Comparison of ENCODE assay signal across 8 mouse cellular contexts in genomic region chr7:47007109-47007780, GRCm38 (mm10). TPM values are rescaled to one million over a fixed set of nuclear protein-coding genes. Genes with fewer than 3 reads are reported as not detected.
DNase-seq lines count a peak whose midpoint lies in the region; ATAC-seq and TF ChIP-seq lines count a peak whose summit lies in the region.

No protein-coding gene starts in this region.

- DNase-seq in heart, adult 8-10 months (ENCODE audit: low spot score), result no peak
- no peak for DNase-seq in forebrain, embryonic 10.5 days (ENCODE audit: extremely low spot score, low spot score)
- DNase-seq in right cerebral cortex, adult 18-20 months, result no peak

- TF ChIP-seq EP300 in ES-Bruce4 (IDR thresholded peaks at IDR 0.05; ENCODE audit: insufficient read depth, low read depth, low read length), result no peak

- peaks cover 41% of the 10 kb centered on the region for H3K4me1 ChIP-seq in heart, embryonic 12.5 days (replicated peaks)
- H3K4me1 ChIP-seq in ES-Bruce4 (ENCODE audit: control insufficient read depth, insufficient read depth, low read length), result peaks cover 4% of the 10 kb centered on the region
- peaks cover 49% of the 10 kb centered on the region for H3K4me1 ChIP-seq in forebrain, embryonic 10.5 days
- peaks cover 54% of the 10 kb centered on the region for H3K4me1 ChIP-seq in limb, embryonic 13.5 days
- peaks cover 59% of the 10 kb centered on the region for H3K4me1 ChIP-seq in neural tube, embryonic 15.5 days

- TF ChIP-seq CTCF in ES-Bruce4 (IDR thresholded peaks at IDR 0.05; ENCODE audit: low read depth, low read length), result no peak

- 20% methylated on average over 21 of the region's 21 CpGs for WGBS in heart, embryonic 12.5 days
- 25% methylated on average over 21 of the region's 21 CpGs for WGBS in forebrain, embryonic 10.5 days
- 16% methylated on average over 21 of the region's 21 CpGs for WGBS in limb, embryonic 13.5 days
- WGBS in neural tube, embryonic 15.5 days, result 25% methylated on average over 21 of the region's 21 CpGs

- no peaks in the 10 kb centered on the region for H3K27me3 ChIP-seq in heart, embryonic 12.5 days (replicated peaks)
- H3K27me3 ChIP-seq in ES-Bruce4 (ENCODE audit: control insufficient read depth, insufficient read depth, low read length, poor library complexity, severe bottlenecking), result no peaks in the 10 kb centered on the region
- no peaks in the 10 kb centered on the region for H3K27me3 ChIP-seq in forebrain, embryonic 10.5 days (ENCODE audit: poor library complexity, severe bottlenecking)
- H3K27me3 ChIP-seq in limb, embryonic 13.5 days, result no peaks in the 10 kb centered on the region
- H3K27me3 ChIP-seq in neural tube, embryonic 15.5 days (replicated peaks), result no peaks in the 10 kb centered on the region

- no peaks in the 10 kb centered on the region for H3K36me3 ChIP-seq in heart, embryonic 12.5 days
- H3K36me3 ChIP-seq in ES-Bruce4 (ENCODE audit: control insufficient read depth, insufficient read depth, low read length, poor library complexity, severe bottlenecking), result no peaks in the 10 kb centered on the region
- no peaks in the 10 kb centered on the region for H3K36me3 ChIP-seq in forebrain, embryonic 10.5 days (replicated peaks)
- H3K36me3 ChIP-seq in limb, embryonic 13.5 days, result no peaks in the 10 kb centered on the region
- H3K36me3 ChIP-seq in neural tube, embryonic 15.5 days, result no peaks in the 10 kb centered on the region

- peak overlapping the region; percentile 75 for H3K9ac ChIP-seq in heart, embryonic 12.5 days
- H3K9ac ChIP-seq in ES-Bruce4 (ENCODE audit: low read depth, poor library complexity, severe bottlenecking), result peak overlapping the region; percentile 24
- peak overlapping the region; percentile 80 for H3K9ac ChIP-seq in limb, embryonic 13.5 days
- H3K9ac ChIP-seq in neural tube, embryonic 15.5 days (replicated peaks), result peak overlapping the region; percentile 72

- no peaks in the 10 kb centered on the region for H3K9me3 ChIP-seq in heart, embryonic 12.5 days (replicated peaks)
- H3K9me3 ChIP-seq in ES-Bruce4 (replicated peaks; ENCODE audit: control insufficient read depth, insufficient read depth, low read length, poor library complexity, severe bottlenecking), result peaks cover 8% of the 10 kb centered on the region
- no peaks in the 10 kb centered on the region for H3K9me3 ChIP-seq in forebrain, embryonic 10.5 days
- no peaks in the 10 kb centered on the region for H3K9me3 ChIP-seq in limb, embryonic 13.5 days
- H3K9me3 ChIP-seq in neural tube, embryonic 15.5 days (replicated peaks), result no peaks in the 10 kb centered on the region

- peak overlapping the region; percentile 68 for H3K4me3 ChIP-seq in heart, embryonic 12.5 days
- peak overlapping the region; percentile 92 for H3K4me3 ChIP-seq in ES-Bruce4 (ENCODE audit: low read depth, low read length)
- H3K4me3 ChIP-seq in forebrain, embryonic 10.5 days, result peak overlapping the region; percentile 79
- peak overlapping the region; percentile 75 for H3K4me3 ChIP-seq in limb, embryonic 13.5 days
- H3K4me3 ChIP-seq in neural tube, embryonic 15.5 days (replicated peaks), result peak overlapping the region; percentile 76

- no peak for ATAC-seq in heart, embryonic 12.5 days (ENCODE audit: insufficient number of reproducible peaks, low FRiP score)
- no peak for ATAC-seq in limb, embryonic 13.5 days (ENCODE audit: low FRiP score, low read depth)
- ATAC-seq in neural tube, embryonic 15.5 days (ENCODE audit: low FRiP score), result no peak
- no peak for ATAC-seq in megakaryocyte progenitor cell, adult 5-6 weeks (replicated peaks; ENCODE audit: poor library complexity)

- H3K4me2 ChIP-seq in heart, embryonic 12.5 days, result peak overlapping the region; percentile 88
- H3K4me2 ChIP-seq in limb, embryonic 13.5 days (replicated peaks), result peak overlapping the region; percentile 83
- H3K4me2 ChIP-seq in neural tube, embryonic 15.5 days, result peak overlapping the region; percentile 87

- no peak for TF ChIP-seq POLR2A in ES-Bruce4 (IDR thresholded peaks at IDR 0.05; ENCODE audit: insufficient read depth, low read length)

- H3K27ac ChIP-seq in heart, embryonic 12.5 days (ENCODE audit: poor library complexity, severe bottlenecking), result peak overlapping the region; percentile 87
- no peak overlapping the region for H3K27ac ChIP-seq in ES-Bruce4 (ENCODE audit: insufficient read depth, low read length)
- peak overlapping the region; percentile 87 for H3K27ac ChIP-seq in forebrain, embryonic 10.5 days
- peak overlapping the region; percentile 91 for H3K27ac ChIP-seq in limb, embryonic 13.5 days
- H3K27ac ChIP-seq in neural tube, embryonic 15.5 days (replicated peaks), result peak overlapping the region; percentile 89

RNA-seq across cellular contexts. Expression of gene Spty2d1, which starts 1.0 kb away (rescaled TPM):
- polyA plus RNA-seq in heart, embryonic 12.5 days (2016; fragmentation: Nextera tagmentation; extraction: Ambion mirVana), result 19.4 and 19.8 TPM in 2 replicates
- total RNA-seq in heart, adult 8-10 months (2022), result 1 to 10 TPM; 5.7 to 6.4 (median 6.2) TPM
- 16.8 and 18.0 TPM in 2 replicates for polyA plus RNA-seq in ES-Bruce4 (2011; ENCODE audit: insufficient read depth, insufficient read length, low read depth, missing spikeins)
- 10.9 and 11.4 TPM in 2 replicates for polyA plus RNA-seq in forebrain, embryonic 10.5 days (2016; fragmentation: Nextera tagmentation; extraction: Ambion mirVana)
- 20.3 and 21.8 TPM in 2 replicates for polyA plus RNA-seq in limb, embryonic 13.5 days (2015; fragmentation: Nextera tagmentation; extraction: Ambion mirVana)
- polyA plus RNA-seq in neural tube, embryonic 15.5 days (2015; fragmentation: Nextera tagmentation; extraction: Ambion mirVana), result 7.3 and 8.7 TPM in 2 replicates
- 30.4 and 34.9 TPM in 2 replicates for total RNA-seq in megakaryocyte progenitor cell, adult 5-6 weeks (2015)
- 25.4 and 30.7 TPM in 2 replicates for total RNA-seq in megakaryocyte progenitor cell, adult 5-6 weeks (2017)

RNA-seq across cellular contexts. Expression of gene Gm9999, which starts 23.9 kb away (rescaled TPM):
- not detected in 2 replicates for polyA plus RNA-seq in heart, embryonic 12.5 days (2016; fragmentation: Nextera tagmentation; extraction: Ambion mirVana)
- total RNA-seq in heart, adult 8-10 months (2022), result not detected
- not detected in 2 replicates for polyA plus RNA-seq in ES-Bruce4 (2011; ENCODE audit: insufficient read depth, insufficient read length, low read depth, missing spikeins)
- polyA plus RNA-seq in forebrain, embryonic 10.5 days (2016; fragmentation: Nextera tagmentation; extraction: Ambion mirVana), result not detected in 2 replicates
- polyA plus RNA-seq in limb, embryonic 13.5 days (2015; fragmentation: Nextera tagmentation; extraction: Ambion mirVana), result not detected in 2 replicates
- polyA plus RNA-seq in neural tube, embryonic 15.5 days (2015; fragmentation: Nextera tagmentation; extraction: Ambion mirVana), result not detected in 2 replicates
- total RNA-seq in megakaryocyte progenitor cell, adult 5-6 weeks (2015), result not detected in 2 replicates
- total RNA-seq in megakaryocyte progenitor cell, adult 5-6 weeks (2017), result not detected in 2 replicates

RNA-seq across cellular contexts. Expression of gene Tmem86a, which starts 43.2 kb away (rescaled TPM):
- 19.2 and 22.0 TPM in 2 replicates for polyA plus RNA-seq in heart, embryonic 12.5 days (2016; fragmentation: Nextera tagmentation; extraction: Ambion mirVana)
- total RNA-seq in heart, adult 8-10 months (2022), result 10 to 100 TPM; 20.6 to 33.5 (median 24.9) TPM
- polyA plus RNA-seq in ES-Bruce4 (2011; ENCODE audit: insufficient read depth, insufficient read length, low read depth, missing spikeins), result 2.0 and 2.8 TPM in 2 replicates
- polyA plus RNA-seq in forebrain, embryonic 10.5 days (2016; fragmentation: Nextera tagmentation; extraction: Ambion mirVana), result 9.8 and 10.5 TPM in 2 replicates
- polyA plus RNA-seq in limb, embryonic 13.5 days (2015; fragmentation: Nextera tagmentation; extraction: Ambion mirVana), result 28.9 and 29.3 TPM in 2 replicates
- 25.3 and 25.4 TPM in 2 replicates for polyA plus RNA-seq in neural tube, embryonic 15.5 days (2015; fragmentation: Nextera tagmentation; extraction: Ambion mirVana)
- 2.3 and 4.0 TPM in 2 replicates for total RNA-seq in megakaryocyte progenitor cell, adult 5-6 weeks (2015)
- total RNA-seq in megakaryocyte progenitor cell, adult 5-6 weeks (2017), result 1.4 and 2.2 TPM in 2 replicates

RNA-seq across cellular contexts. Expression of gene Uevld, which starts 48.9 kb away (rescaled TPM):
- 10.0 TPM in 2 replicates for polyA plus RNA-seq in heart, embryonic 12.5 days (2016; fragmentation: Nextera tagmentation; extraction: Ambion mirVana)
- total RNA-seq in heart, adult 8-10 months (2022), result 10 to 100 TPM; 10.1 to 14.9 (median 12.7) TPM
- polyA plus RNA-seq in ES-Bruce4 (2011; ENCODE audit: insufficient read depth, insufficient read length, low read depth, missing spikeins), result 56.6 and 64.5 TPM in 2 replicates
- polyA plus RNA-seq in forebrain, embryonic 10.5 days (2016; fragmentation: Nextera tagmentation; extraction: Ambion mirVana), result 13.4 and 14.6 TPM in 2 replicates
- 10.3 and 10.8 TPM in 2 replicates for polyA plus RNA-seq in limb, embryonic 13.5 days (2015; fragmentation: Nextera tagmentation; extraction: Ambion mirVana)
- polyA plus RNA-seq in neural tube, embryonic 15.5 days (2015; fragmentation: Nextera tagmentation; extraction: Ambion mirVana), result 4.3 and 5.2 TPM in 2 replicates
- 15.5 and 19.6 TPM in 2 replicates for total RNA-seq in megakaryocyte progenitor cell, adult 5-6 weeks (2015)
- 11.1 and 11.9 TPM in 2 replicates for total RNA-seq in megakaryocyte progenitor cell, adult 5-6 weeks (2017)

Comparison
In these comparisons a context has a peak if more than half of its experiments do, and no peak if none do; other contexts are left out.
1. H3K9ac ChIP-seq: peak in every context shown above with its lines; median percentile 80 in limb, embryonic 13.5 days; 75 in heart, embryonic 12.5 days; 72 in neural tube, embryonic 15.5 days; 24 in ES-Bruce4.